Mouse (Mus musculus): Measurements from ENCODE around the gene Atp5h.

- TF ChIP-seq CTCF (IDR thresholded peaks at IDR 0.05; ENCODE audit: extremely low read depth, insufficient read depth, insufficient read length, insufficient replicate concordance) (no peak), POLR2A (IDR thresholded peaks at IDR 0.05; ENCODE audit: low read depth, low read length) (no peak)
Measured at GRCm38 (mm10) chr11:115372737-115373136, 47.0 kb downstream of the Atp5h start.
